Mouse (Mus musculus) cerebellum, postnatal 4 days (tissue): Measurements from ENCODE around the gene Cntn3.
A peak's percentile ranks its signal among the peaks of the same experiment; 100 is the strongest.

Experiments
- DNase-seq, 2 experiments: peaks; one replicate each; pipeline ENCODE4 v3.0.0; 2022; ENCODE audit warnings: low spot score in 2 of 2, mixed read lengths in 1 of 2

The Cntn3 gene

GRCm38 (mm10) chr6:102478320-102479080, 94.4 kb downstream of the Cntn3 start:
- DNase-seq = no peak

- DNase-seq = no peak
Measured at GRCm38 (mm10) chr6:102438353-102438752, 134.5 kb downstream of the Cntn3 start.

GRCm38 (mm10) chr6:102427549-102427948, 145.4 kb downstream of the Cntn3 start:
- no peak for DNase-seq

GRCm38 (mm10) chr6:102421781-102422180, 151.1 kb downstream of the Cntn3 start:
- no peak for DNase-seq

GRCm38 (mm10) chr6:102388590-102388989, 184.3 kb downstream of the Cntn3 start:
- no peak for DNase-seq

DNA sequence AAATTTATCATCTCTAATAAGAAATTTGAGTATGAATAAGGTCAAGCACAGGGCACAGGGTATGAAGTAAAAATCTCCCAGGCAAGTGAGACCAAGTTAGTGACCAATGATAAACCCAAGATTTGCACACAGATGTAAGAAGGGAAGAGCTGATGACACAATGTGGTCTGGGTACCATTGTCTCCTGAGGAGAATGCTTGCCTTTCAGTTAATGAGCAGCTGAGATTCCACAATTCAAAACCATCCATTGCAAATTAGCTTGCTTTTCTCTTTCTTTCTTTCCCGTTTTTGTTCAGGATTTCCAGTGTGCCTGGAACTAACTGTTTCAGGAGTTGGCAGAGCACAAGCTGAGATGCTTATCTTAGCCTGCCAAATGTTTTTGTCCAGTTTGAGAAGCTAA, 200.8 kb downstream of the Cntn3 start:
- DNase-seq = no peak

DNA sequence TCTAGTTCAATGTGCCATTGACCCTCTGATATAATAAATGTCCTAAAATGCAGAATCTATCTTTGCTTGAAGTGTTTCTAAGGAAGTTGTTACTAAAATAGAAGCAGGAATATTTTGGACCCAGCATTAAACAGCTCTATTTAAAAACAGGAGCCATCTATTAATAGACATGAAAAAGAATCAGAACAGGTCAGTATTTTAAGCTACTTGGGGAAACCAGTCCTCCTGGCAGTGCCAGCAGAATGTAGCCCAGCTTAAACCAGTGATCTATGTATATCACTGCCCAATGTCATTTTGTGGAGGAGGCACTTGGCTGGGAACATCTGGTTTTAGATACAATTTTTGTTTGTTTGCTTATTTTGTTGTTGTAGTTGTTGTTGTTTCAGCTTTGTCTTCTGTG, 209.0 kb downstream of the Cntn3 start:
- DNase-seq = no peak

- no peak for DNase-seq
Measured at GRCm38 (mm10) chr6:102363291-102363832, 209.5 kb downstream of the Cntn3 start.

GRCm38 (mm10) chr6:102332144-102332543, 240.8 kb downstream of the Cntn3 start:
- DNase-seq = no peak

GRCm38 (mm10) chr6:102326711-102327110, 246.2 kb downstream of the Cntn3 start:
- no peak for DNase-seq

- DNase-seq = no peak
Measured at GRCm38 (mm10) chr6:102322614-102323284, 250.2 kb downstream of the Cntn3 start.

- DNase-seq = no peak
Measured at GRCm38 (mm10) chr6:102319755-102320154, 253.1 kb downstream of the Cntn3 start.

GRCm38 (mm10) chr6:102282889-102283288, 290.0 kb downstream of the Cntn3 start:
- DNase-seq = no peak

GRCm38 (mm10) chr6:102231015-102231414, 341.9 kb downstream of the Cntn3 start:
- no peak for DNase-seq

DNA sequence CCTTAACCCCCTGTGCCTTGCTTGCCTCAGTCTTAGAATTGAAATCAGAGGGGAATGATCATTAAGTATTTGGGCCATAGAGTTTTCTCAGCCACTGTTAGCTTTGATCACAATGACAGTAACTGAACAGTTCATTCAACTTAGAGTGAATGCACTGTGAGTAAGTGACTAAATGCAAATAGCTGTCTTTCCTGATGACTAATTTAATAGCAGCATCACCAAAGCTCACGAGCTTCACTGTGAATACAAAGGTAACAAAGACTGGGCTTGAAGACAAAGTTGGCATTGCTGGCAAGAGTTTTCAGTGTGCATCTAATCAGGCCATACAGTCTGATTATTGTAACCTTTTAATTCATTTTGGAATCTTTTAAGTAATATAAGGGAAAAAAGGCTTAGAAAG, 386.6 kb downstream of the Cntn3 start:
- no peak for DNase-seq

GRCm38 (mm10) chr6:102170913-102171312, 402.0 kb downstream of the Cntn3 start:
- peak in 1 of 2 experiments; percentile 4 for DNase-seq

- DNase-seq = no peak
Measured at GRCm38 (mm10) chr6:102161186-102161585, 411.7 kb downstream of the Cntn3 start.

- DNase-seq = no peak
Measured at GRCm38 (mm10) chr6:102121676-102122075, 451.2 kb downstream of the Cntn3 start.

DNA sequence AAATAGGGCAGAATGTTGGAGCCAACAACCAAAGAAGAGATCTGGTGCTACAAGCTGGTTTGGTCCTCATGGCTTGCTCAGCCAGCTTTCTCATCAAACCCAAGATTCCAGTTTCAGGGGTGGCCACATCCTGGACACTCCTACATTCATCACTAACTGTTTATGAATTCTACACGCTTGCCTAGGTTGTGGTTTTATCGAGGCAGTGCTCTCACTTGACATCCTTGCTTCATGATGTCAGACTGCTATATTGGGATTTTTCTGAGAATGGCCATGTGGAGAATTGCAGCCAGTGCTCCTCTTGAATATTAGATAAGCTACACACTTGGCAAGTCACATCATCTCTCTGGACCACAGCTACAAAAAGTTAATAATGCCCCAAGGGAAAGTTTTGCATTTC, 452.9 kb downstream of the Cntn3 start:
- no peak for DNase-seq

GRCm38 (mm10) chr6:102113629-102114028, 459.3 kb downstream of the Cntn3 start:
- DNase-seq = no peak
